Comparison of ENCODE assay signal across 8 mouse cellular contexts in genomic region chr5:93091266-93091665, GRCm38 (mm10). TPM values are rescaled to one million over a fixed set of nuclear protein-coding genes. Genes with fewer than 3 reads are reported as not detected.
DNase-seq lines count a peak whose midpoint lies in the region; ATAC-seq and TF ChIP-seq lines count a peak whose summit lies in the region.

No protein-coding gene starts in this region.

- intact Hi-C loops in heart, adult 2 months (cut with DNase I), result loop anchor here (5.0 kb wide), 1 partner anchor 176 kb away; the partner anchor contains the start of gene Ccng2
- intact Hi-C loops in gastrocnemius, postnatal 14 days (cut with DNase I; ENCODE audit: low total_unique reads), result loop anchor here (5.0 kb wide), 1 partner anchor 71 kb away; no protein-coding TSS in a partner anchor

- peak overlapping the region; percentile 95 for H3K4me2 ChIP-seq in embryonic facial prominence, embryonic 13.5 days
- H3K4me2 ChIP-seq in hindbrain, postnatal 0 days (ENCODE audit: low read depth, low read length), result peak overlapping the region; percentile 97
- H3K4me2 ChIP-seq in midbrain, embryonic 13.5 days (replicated peaks), result peak overlapping the region; percentile 96

- no peak overlapping the region for H3K4me3 ChIP-seq in heart, adult 2 months
- no peak overlapping the region for H3K4me3 ChIP-seq in embryonic facial prominence, embryonic 13.5 days
- no peak overlapping the region for H3K4me3 ChIP-seq in hindbrain, postnatal 0 days (ENCODE audit: low read length)
- H3K4me3 ChIP-seq in midbrain, embryonic 13.5 days (replicated peaks), result peak overlapping the region; percentile 85; the same call in 1 of the 2 replicates

- no peak for TF ChIP-seq CTCF in heart, adult 2 months (IDR thresholded peaks at IDR 0.05)
- TF ChIP-seq CTCF in hindbrain, postnatal 0 days (IDR thresholded peaks at IDR 0.05; ENCODE audit: low read depth), result no peak

- H3K9ac ChIP-seq in heart, adult 2 months (ENCODE audit: low read depth, low read length), result no peak overlapping the region
- no peak overlapping the region for H3K9ac ChIP-seq in embryonic facial prominence, embryonic 13.5 days
- H3K9ac ChIP-seq in hindbrain, postnatal 0 days (replicated peaks; ENCODE audit: low read length), result no peak overlapping the region
- H3K9ac ChIP-seq in midbrain, embryonic 13.5 days (replicated peaks), result no peak overlapping the region

- H3K9me3 ChIP-seq in embryonic facial prominence, embryonic 13.5 days, result no peaks in the 10 kb centered on the region
- no peaks in the 10 kb centered on the region for H3K9me3 ChIP-seq in hindbrain, postnatal 0 days (ENCODE audit: low read length)
- no peaks in the 10 kb centered on the region for H3K9me3 ChIP-seq in midbrain, embryonic 13.5 days

- H3K79me2 ChIP-seq in heart, adult 2 months (replicated peaks; ENCODE audit: control insufficient read depth, insufficient read depth, low read length), result no peaks in the 10 kb centered on the region

- WGBS in heart, adult 2 months, result 45% methylated on average over 3 of the region's 3 CpGs
- WGBS in embryonic facial prominence, embryonic 13.5 days, result 82% methylated on average over 3 of the region's 3 CpGs
- 46% methylated on average over 3 of the region's 3 CpGs for WGBS in hindbrain, postnatal 0 days
- WGBS in midbrain, embryonic 13.5 days, result 62% methylated on average over 3 of the region's 3 CpGs

- H3K4me1 ChIP-seq in heart, adult 2 months (ENCODE audit: control insufficient read depth, insufficient read depth, low read length), result peaks cover 8% of the 10 kb centered on the region
- peaks cover 30% of the 10 kb centered on the region for H3K4me1 ChIP-seq in embryonic facial prominence, embryonic 13.5 days
- peaks cover 25% of the 10 kb centered on the region for H3K4me1 ChIP-seq in hindbrain, postnatal 0 days (ENCODE audit: insufficient read depth, low read length)
- peaks cover 38% of the 10 kb centered on the region for H3K4me1 ChIP-seq in midbrain, embryonic 13.5 days (replicated peaks)

- no peak for TF ChIP-seq POLR2A in heart, adult 2 months (IDR thresholded peaks at IDR 0.05; ENCODE audit: insufficient read depth, low read depth, low read length)

- peaks cover 2% of the 10 kb centered on the region for H3K36me3 ChIP-seq in heart, adult 2 months (ENCODE audit: control insufficient read depth, insufficient read depth, low read length)
- no peaks in the 10 kb centered on the region for H3K36me3 ChIP-seq in embryonic facial prominence, embryonic 13.5 days
- no peaks in the 10 kb centered on the region for H3K36me3 ChIP-seq in hindbrain, postnatal 0 days (ENCODE audit: insufficient read depth, low read length)
- H3K36me3 ChIP-seq in midbrain, embryonic 13.5 days, result no peaks in the 10 kb centered on the region

- H3K27ac ChIP-seq in heart, adult 2 months, result no peak overlapping the region
- H3K27ac ChIP-seq in embryonic facial prominence, embryonic 13.5 days, result no peak overlapping the region
- no peak overlapping the region for H3K27ac ChIP-seq in hindbrain, postnatal 0 days
- no peak overlapping the region for H3K27ac ChIP-seq in midbrain, embryonic 13.5 days

- no peak for ATAC-seq in embryonic facial prominence, embryonic 13.5 days (ENCODE audit: insufficient number of reproducible peaks, insufficient read depth, low FRiP score, low TSS enrichment, low read depth)
- ATAC-seq in hindbrain, postnatal 0 days, result no peak
- ATAC-seq in midbrain, embryonic 13.5 days, result no peak

- H3K27me3 ChIP-seq in heart, adult 2 months (ENCODE audit: control insufficient read depth, insufficient read depth, low read length), result no peaks in the 10 kb centered on the region
- no peaks in the 10 kb centered on the region for H3K27me3 ChIP-seq in embryonic facial prominence, embryonic 13.5 days
- H3K27me3 ChIP-seq in hindbrain, postnatal 0 days (ENCODE audit: insufficient read depth, low read length), result no peaks in the 10 kb centered on the region
- no peaks in the 10 kb centered on the region for H3K27me3 ChIP-seq in midbrain, embryonic 13.5 days

- DNase-seq in heart, adult 11 months, result peak; percentile 93
- DNase-seq in heart, adult 2 months, result no peak
- DNase-seq in hindbrain, postnatal 0 days (ENCODE audit: low spot score), result no peak
- DNase-seq in embryo, embryonic 10.5 days (ENCODE audit: low spot score), result no peak
- no peak for DNase-seq in gastrocnemius, postnatal 14 days
- DNase-seq in cerebellum, adult 11-12 months, result no peak

- TF ChIP-seq EP300 in heart, adult 2 months (IDR thresholded peaks at IDR 0.05; ENCODE audit: insufficient read depth, low read depth, low read length), result no peak

RNA-seq across cellular contexts. Expression of gene Sept11, which starts 2.0 kb away (rescaled TPM):
- total RNA-seq in heart, adult 2 months (2021), result 10 to 100 TPM; 25.7 to 34.0 TPM
- polyA plus RNA-seq in heart, adult 2 months (2012; rRNA removed), result 15.6 and 25.8 TPM in 2 replicates
- polyA plus RNA-seq in embryonic facial prominence, embryonic 13.5 days (2015; fragmentation: Nextera tagmentation; extraction: Ambion mirVana), result 220 and 238 TPM in 2 replicates
- 79.3 and 88.1 TPM in 2 replicates for total RNA-seq in hindbrain, postnatal 0 days (2014; rRNA removed)
- 92.2 and 92.5 TPM in 2 replicates for polyA plus RNA-seq in hindbrain, postnatal 0 days (2015; fragmentation: Nextera tagmentation; extraction: Ambion mirVana)
- polyA plus RNA-seq in midbrain, embryonic 13.5 days (2015; fragmentation: Nextera tagmentation; extraction: Ambion mirVana), result 172 and 173 TPM in 2 replicates
- total RNA-seq in gastrocnemius, postnatal 14 days (2021), result 100 to 1,000 TPM; 101 to 111 TPM

RNA-seq across cellular contexts. Expression of gene Sowahb, which starts 46.4 kb away (rescaled TPM):
- total RNA-seq in heart, adult 2 months (2021), result under 1 TPM in 1 of 2 experiments, not detected in 1; 0.08 TPM
- polyA plus RNA-seq in heart, adult 2 months (2012; rRNA removed), result 0.04 TPM in 1 of 2 replicates, not detected in the other
- 0.59 and 1.3 TPM in 2 replicates for polyA plus RNA-seq in embryonic facial prominence, embryonic 13.5 days (2015; fragmentation: Nextera tagmentation; extraction: Ambion mirVana)
- total RNA-seq in hindbrain, postnatal 0 days (2014; rRNA removed), result 0.10 and 0.25 TPM in 2 replicates
- 0.04 and 0.08 TPM in 2 replicates for polyA plus RNA-seq in hindbrain, postnatal 0 days (2015; fragmentation: Nextera tagmentation; extraction: Ambion mirVana)
- 0.06 TPM in 1 of 2 replicates, not detected in the other for polyA plus RNA-seq in midbrain, embryonic 13.5 days (2015; fragmentation: Nextera tagmentation; extraction: Ambion mirVana)
- not detected for total RNA-seq in gastrocnemius, postnatal 14 days (2021)
